Mouse (Mus musculus): ENCODE measurements around the gene Aff3. TPM values are rescaled to one million over a fixed set of nuclear protein-coding genes. Genes with fewer than 3 reads are reported as not detected.
A peak's percentile ranks its signal among the peaks of the same experiment; 100 is the strongest.

Aff3 gene
- polyA plus RNA-seq, 1 experiment from 2014 or later, result 1.5 TPM

GRCm38 (mm10) chr1:38650031-38650430 is 14.7 kb downstream of the Aff3 start:
- no peak for ATAC-seq
- 46% methylated on average over 7 of the region's 7 CpGs for WGBS (ENCODE audit: insufficient replicate concordance)

GRCm38 (mm10) chr1:38649174-38649573 is 15.6 kb downstream of the Aff3 start:
- ATAC-seq, result no peak
- Histone ChIP-seq H3K27ac (no peak overlapping the region), H3K4me1 (no peaks in the 10 kb centered on the region), H3K9me3 (replicated peaks) (no peaks in the 10 kb centered on the region), H3K27me3 (replicated peaks) (no peaks in the 10 kb centered on the region), H3K4me2 (no peak overlapping the region), H3K36me3 (no peaks in the 10 kb centered on the region), H3K4me3 (no peak overlapping the region), H3K9ac (no peak overlapping the region)
- WGBS (ENCODE audit: insufficient replicate concordance), result 48% methylated on average over 3 of the region's 3 CpGs

More at GRCm38 (mm10) chr1:38650031-38650430, 14.7 kb downstream of the Aff3 start:
- no peak overlapping the region for H3K4me2 ChIP-seq
- no peaks in the 10 kb centered on the region for H3K4me1 ChIP-seq
- no peaks in the 10 kb centered on the region for H3K27me3 ChIP-seq (replicated peaks)
- H3K9me3 ChIP-seq (replicated peaks), result no peaks in the 10 kb centered on the region
- no peaks in the 10 kb centered on the region for H3K36me3 ChIP-seq
- no peak overlapping the region for H3K9ac ChIP-seq
- no peak overlapping the region for H3K27ac ChIP-seq
- no peak overlapping the region for H3K4me3 ChIP-seq

- no peak overlapping the region for H3K9ac ChIP-seq
- H3K9me3 ChIP-seq (replicated peaks), result no peaks in the 10 kb centered on the region
- H3K27me3 ChIP-seq (replicated peaks), result no peaks in the 10 kb centered on the region
- WGBS (ENCODE audit: insufficient replicate concordance), result 59% methylated on average over 4 of the region's 4 CpGs
- no peak for ATAC-seq
- no peak overlapping the region for H3K27ac ChIP-seq
- no peaks in the 10 kb centered on the region for H3K4me1 ChIP-seq
- H3K4me3 ChIP-seq, result no peak overlapping the region
- no peak overlapping the region for H3K4me2 ChIP-seq
- H3K36me3 ChIP-seq, result no peaks in the 10 kb centered on the region
Measured at GRCm38 (mm10) chr1:38642288-38642687, 22.5 kb downstream of the Aff3 start.

GRCm38 (mm10) chr1:38639669-38640068 is 25.1 kb downstream of the Aff3 start:
- 66% methylated on average over 5 of the region's 5 CpGs for WGBS (ENCODE audit: insufficient replicate concordance)
- no peaks in the 10 kb centered on the region for H3K36me3 ChIP-seq
- H3K27me3 ChIP-seq (replicated peaks), result peaks cover 14% of the 10 kb centered on the region
- ATAC-seq, result no peak
- no peak overlapping the region for H3K4me2 ChIP-seq
- no peak overlapping the region for H3K4me3 ChIP-seq
- no peak overlapping the region for H3K27ac ChIP-seq
- H3K9ac ChIP-seq, result no peak overlapping the region
- no peaks in the 10 kb centered on the region for H3K9me3 ChIP-seq (replicated peaks)
- no peaks in the 10 kb centered on the region for H3K4me1 ChIP-seq

- H3K36me3 ChIP-seq, result no peaks in the 10 kb centered on the region
- no peak for ATAC-seq
- 71% methylated on average over 7 of the region's 7 CpGs for WGBS (ENCODE audit: insufficient replicate concordance)
- no peaks in the 10 kb centered on the region for H3K4me1 ChIP-seq
- H3K9me3 ChIP-seq (replicated peaks), result no peaks in the 10 kb centered on the region
- H3K4me3 ChIP-seq, result no peak overlapping the region
- H3K27me3 ChIP-seq (replicated peaks), result peaks cover 34% of the 10 kb centered on the region
- H3K9ac ChIP-seq, result no peak overlapping the region
- H3K4me2 ChIP-seq, result no peak overlapping the region
- no peak overlapping the region for H3K27ac ChIP-seq
Measured at GRCm38 (mm10) chr1:38635596-38635995, 29.2 kb downstream of the Aff3 start.

GRCm38 (mm10) chr1:38634081-38634480 is 30.7 kb downstream of the Aff3 start:
- Histone ChIP-seq H3K27ac (no peak overlapping the region), H3K9ac (no peak overlapping the region), H3K36me3 (no peaks in the 10 kb centered on the region), H3K4me2 (no peak overlapping the region), H3K9me3 (replicated peaks) (no peaks in the 10 kb centered on the region), H3K4me3 (no peak overlapping the region), H3K4me1 (no peaks in the 10 kb centered on the region), H3K27me3 (replicated peaks) (peaks cover 46% of the 10 kb centered on the region)
- no peak for ATAC-seq
- WGBS (ENCODE audit: insufficient replicate concordance), result 40% methylated on average over 7 of the region's 7 CpGs

GRCm38 (mm10) chr1:38632461-38633180 is 32.1 kb downstream of the Aff3 start:
- WGBS (ENCODE audit: insufficient replicate concordance), result 71% methylated on average over 16 of the region's 16 CpGs
- H3K4me2 ChIP-seq, result no peak overlapping the region
- no peak overlapping the region for H3K4me3 ChIP-seq
- no peak overlapping the region for H3K27ac ChIP-seq
- no peak for ATAC-seq
- no peaks in the 10 kb centered on the region for H3K36me3 ChIP-seq
- H3K4me1 ChIP-seq, result peaks cover 6% of the 10 kb centered on the region
- peaks cover 61% of the 10 kb centered on the region for H3K27me3 ChIP-seq (replicated peaks)
- no peaks in the 10 kb centered on the region for H3K9me3 ChIP-seq (replicated peaks)
- H3K9ac ChIP-seq, result no peak overlapping the region

- no peak overlapping the region for H3K4me2 ChIP-seq
- 46% methylated on average over 7 of the region's 7 CpGs for WGBS (ENCODE audit: insufficient replicate concordance)
- H3K4me1 ChIP-seq, result peaks cover 13% of the 10 kb centered on the region
- H3K4me3 ChIP-seq, result no peak overlapping the region
- no peaks in the 10 kb centered on the region for H3K36me3 ChIP-seq
- ATAC-seq, result no peak
- H3K27ac ChIP-seq, result no peak overlapping the region
- H3K27me3 ChIP-seq (replicated peaks), result peaks cover 70% of the 10 kb centered on the region
- no peaks in the 10 kb centered on the region for H3K9me3 ChIP-seq (replicated peaks)
- no peak overlapping the region for H3K9ac ChIP-seq
Measured at GRCm38 (mm10) chr1:38631501-38632279, 33.1 kb downstream of the Aff3 start.

- H3K9ac ChIP-seq, result no peak overlapping the region
- H3K27me3 ChIP-seq (replicated peaks), result peaks cover 77% of the 10 kb centered on the region
- H3K36me3 ChIP-seq, result no peaks in the 10 kb centered on the region
- 44% methylated on average over 11 of the region's 11 CpGs for WGBS (ENCODE audit: insufficient replicate concordance)
- ATAC-seq, result no peak
- H3K4me1 ChIP-seq, result peaks cover 19% of the 10 kb centered on the region
- H3K4me2 ChIP-seq, result no peak overlapping the region
- H3K9me3 ChIP-seq (replicated peaks), result no peaks in the 10 kb centered on the region
- no peak overlapping the region for H3K27ac ChIP-seq
- H3K4me3 ChIP-seq, result no peak overlapping the region
Measured at GRCm38 (mm10) chr1:38628901-38629585, 35.7 kb downstream of the Aff3 start.

GRCm38 (mm10) chr1:38628426-38628825 is 36.3 kb downstream of the Aff3 start:
- no peak overlapping the region; the same call in 1 of the 2 replicates for H3K4me2 ChIP-seq
- ATAC-seq, result no peak
- H3K36me3 ChIP-seq, result no peaks in the 10 kb centered on the region
- peaks cover 78% of the 10 kb centered on the region for H3K27me3 ChIP-seq (replicated peaks)
- H3K4me3 ChIP-seq, result no peak overlapping the region
- H3K9me3 ChIP-seq (replicated peaks), result no peaks in the 10 kb centered on the region
- peaks cover 19% of the 10 kb centered on the region for H3K4me1 ChIP-seq
- H3K9ac ChIP-seq, result no peak overlapping the region
- WGBS (ENCODE audit: insufficient replicate concordance), result 46% methylated on average over 8 of the region's 8 CpGs
- H3K27ac ChIP-seq, result no peak overlapping the region

GRCm38 (mm10) chr1:38627683-38628361 is 36.9 kb downstream of the Aff3 start:
- Histone ChIP-seq H3K27me3 (replicated peaks) (peaks cover 76% of the 10 kb centered on the region), H3K27ac (0 out of 2 replicates have a peak overlapping the region, but pooled peaks have one; percentile 10), H3K9me3 (replicated peaks) (no peaks in the 10 kb centered on the region), H3K4me3 (peak overlapping the region; percentile 60), H3K36me3 (no peaks in the 10 kb centered on the region), H3K9ac (0 out of 2 replicates have a peak overlapping the region, but pooled peaks have one; percentile 41), H3K4me1 (peaks cover 19% of the 10 kb centered on the region), H3K4me2 (peak overlapping the region; percentile 79)
- 3% methylated on average over 41 of the region's 42 CpGs for WGBS (ENCODE audit: insufficient replicate concordance)
- ATAC-seq, result no peak
